Mouse (Mus musculus) CH12.LX (cell line): ENCODE results near the gene Slfn8. TPM values are rescaled to one million over a fixed set of nuclear protein-coding genes. Genes with fewer than 3 reads are reported as not detected.

Experiments used
- DNase-seq: peaks from one replicate; pipeline ENCODE4 v3.0.0-alpha.2; 2013; ENCODE audit errors: extremely low read depth
- H3K27ac ChIP-seq: 2 replicates; pipeline ENCODE4 v1.5.1; 2012; ENCODE audit warnings: low read depth, mild to moderate bottlenecking, control low read depth, moderate library complexity; ENCODE audit not compliant: insufficient read depth
- H3K27me3 ChIP-seq: replicated peaks from 2 replicates; pipeline ENCODE3; 2012; ENCODE audit warnings: inconsistent platforms
- H3K36me3 ChIP-seq, 2 experiments: replicated peaks in 1 of 2; 2 replicates each; pipeline versions ENCODE3 to v1.6.1; 2012; ENCODE audit warnings: inconsistent platforms in 1 of 2, low read length in 1 of 2, mild to moderate bottlenecking in 1 of 2, mixed read lengths in 1 of 2, moderate library complexity in 1 of 2; ENCODE audit not compliant: control insufficient read depth in 1 of 2, insufficient read depth in 1 of 2
- H3K4me1 ChIP-seq, 2 experiments: 2 replicates each; pipeline ENCODE4 v1.6.1; 2012; ENCODE audit warnings: inconsistent platforms in 1 of 2, moderate library complexity in 1 of 2; ENCODE audit not compliant: insufficient read depth in 2 of 2, control insufficient read depth in 1 of 2
- H3K4me2 ChIP-seq: 2 replicates; pipeline ENCODE4 v1.6.1; 2012; ENCODE audit warnings: low read depth, mild to moderate bottlenecking, control low read depth; ENCODE audit not compliant: poor library complexity, insufficient read depth, severe bottlenecking
- H3K4me3 ChIP-seq, 3 experiments: fragments of 150-350 bp in 1 of 3; sonication (generic) in 1 of 3; replicated peaks in 1 of 3; 2 replicates each; pipeline versions ENCODE3 to v1.5.1; 2011 to 2012; ENCODE audit warnings: low read depth in 2 of 3, low read length in 2 of 3, mild to moderate bottlenecking in 2 of 3, moderate library complexity in 2 of 3, control low read depth in 1 of 3, improper control_type of control experiment in 1 of 3, inconsistent platforms in 1 of 3, mixed read lengths in 1 of 3; ENCODE audit not compliant: poor library complexity in 1 of 3
- H3K79me2 ChIP-seq: replicated peaks from 2 replicates; pipeline ENCODE4 v1.6.1; 2012; ENCODE audit warnings: mild to moderate bottlenecking, moderate library complexity; ENCODE audit not compliant: control insufficient read depth, poor library complexity, insufficient read depth, severe bottlenecking; ENCODE audit errors: extremely low read depth
- H3K9ac ChIP-seq: 2 replicates; pipeline ENCODE4 v1.6.1; 2012; ENCODE audit warnings: low read depth, mild to moderate bottlenecking, control low read depth, moderate library complexity; ENCODE audit not compliant: insufficient read depth
- H3K9me3 ChIP-seq: replicated peaks from 2 replicates; pipeline ENCODE3; 2012; ENCODE audit warnings: low read length, inconsistent platforms, mixed read lengths
- CHD1 ChIP-seq: IDR thresholded peaks from 2 replicates; pipeline ENCODE4 v1.6.1; 2012; ENCODE audit warnings: low read depth, low read length, improper control_type of control experiment, inconsistent platforms
- CHD2 ChIP-seq: IDR thresholded peaks from 2 replicates; pipeline ENCODE4 v1.6.1; 2011; ENCODE audit warnings: low read length, improper control_type of control experiment
- CTCF ChIP-seq, 2 experiments: IDR thresholded peaks in 1 of 2; conservative IDR thresholded peaks in 1 of 2; 2 replicates each; pipeline ENCODE4 v1.5.1; 2011 to 2012; ENCODE audit warnings: low read depth in 2 of 2, low read length in 2 of 2, improper control_type of control experiment in 1 of 2, inconsistent platforms in 1 of 2, mild to moderate bottlenecking in 1 of 2, moderate library complexity in 1 of 2
- E2F4 ChIP-seq: IDR thresholded peaks from 2 replicates; pipeline ENCODE4 v1.6.1; 2011; ENCODE audit warnings: low read depth, low read length, improper control_type of control experiment; ENCODE audit not compliant: insufficient replicate concordance
- ELF1 ChIP-seq: IDR thresholded peaks from 2 replicates; pipeline ENCODE4 v1.6.1; 2014; ENCODE audit warnings: low read depth, mild to moderate bottlenecking, inconsistent platforms, low read length, improper control_type of control experiment
- ETS1 ChIP-seq: conservative IDR thresholded peaks from 2 replicates; pipeline ENCODE4 v1.6.1; 2012; ENCODE audit warnings: low read depth, mild to moderate bottlenecking, inconsistent platforms, low read length, improper control_type of control experiment, moderate library complexity
- IRF4 ChIP-seq: IDR thresholded peaks from 2 replicates; pipeline ENCODE4 v1.6.1; 2014; ENCODE audit warnings: low read depth, mild to moderate bottlenecking, inconsistent platforms, low read length, improper control_type of control experiment
- JUN ChIP-seq: IDR thresholded peaks from 2 replicates; pipeline ENCODE4 v1.6.1; 2011; ENCODE audit warnings: low read depth, mild to moderate bottlenecking, low read length, improper control_type of control experiment, moderate library complexity; ENCODE audit not compliant: insufficient read depth
- JUND ChIP-seq: conservative IDR thresholded peaks from 2 replicates; pipeline ENCODE4 v1.6.1; 2011; ENCODE audit warnings: low read depth, low read length, improper control_type of control experiment
- KAT2A ChIP-seq: IDR thresholded peaks from 2 replicates; pipeline ENCODE4 v1.6.1; 2012; ENCODE audit warnings: low read length, improper control_type of control experiment, inconsistent platforms; ENCODE audit not compliant: insufficient replicate concordance
- MAFK ChIP-seq: IDR thresholded peaks from 2 replicates; pipeline ENCODE4 v1.6.1; 2011; ENCODE audit warnings: low read length, improper control_type of control experiment; ENCODE audit not compliant: insufficient replicate concordance
- MAX ChIP-seq: IDR thresholded peaks from 2 replicates; pipeline ENCODE4 v1.6.1; 2011; ENCODE audit warnings: low read length, improper control_type of control experiment
- MEF2A ChIP-seq: IDR thresholded peaks from 2 replicates; pipeline ENCODE4 v1.6.1; 2014; ENCODE audit warnings: low read depth, mild to moderate bottlenecking, inconsistent platforms, low read length, improper control_type of control experiment, borderline replicate concordance
- MXI1 ChIP-seq: IDR thresholded peaks from 2 replicates; pipeline ENCODE4 v1.6.1; 2011; ENCODE audit warnings: mild to moderate bottlenecking, low read depth, low read length, improper control_type of control experiment
- MYC ChIP-seq: IDR thresholded peaks from 2 replicates; pipeline ENCODE4 v1.6.1; 2011; ENCODE audit warnings: low read depth, mild to moderate bottlenecking, improper control_type of control experiment, low read length
- NELFE ChIP-seq: IDR thresholded peaks from 2 replicates; pipeline ENCODE4 v1.6.1; 2011; ENCODE audit warnings: low read depth, low read length, improper control_type of control experiment
- PAX5 ChIP-seq: IDR thresholded peaks from 2 replicates; pipeline ENCODE4 v1.6.1; 2012; ENCODE audit warnings: low read length, inconsistent platforms, mixed read lengths
- POLR2A ChIP-seq: IDR thresholded peaks from 2 replicates; pipeline ENCODE4 v1.6.1; 2011; ENCODE audit warnings: low read depth, mild to moderate bottlenecking, improper control_type of control experiment, low read length
- SIN3A ChIP-seq: IDR thresholded peaks from 2 replicates; pipeline ENCODE4 v1.6.1; 2012; ENCODE audit warnings: low read length, improper control_type of control experiment, inconsistent platforms
- SMC3 ChIP-seq: IDR thresholded peaks from 2 replicates; pipeline ENCODE4 v1.6.1; 2011; ENCODE audit warnings: low read depth, low read length, improper control_type of control experiment
- TBP ChIP-seq: conservative IDR thresholded peaks from 2 replicates; pipeline ENCODE4 v1.6.1; 2011; ENCODE audit warnings: low read depth, low read length, improper control_type of control experiment
- TCF12 ChIP-seq: IDR thresholded peaks from 2 replicates; pipeline ENCODE4 v1.6.1; 2014; ENCODE audit warnings: low read depth, mild to moderate bottlenecking, inconsistent platforms, low read length, improper control_type of control experiment
- ZC3H11A ChIP-seq: IDR thresholded peaks from 2 replicates; pipeline ENCODE4 v1.6.1; 2012; ENCODE audit warnings: low read depth, mild to moderate bottlenecking, inconsistent platforms, low read length, improper control_type of control experiment
- ZKSCAN1 ChIP-seq: IDR thresholded peaks from 2 replicates; pipeline ENCODE4 v1.6.1; 2012; ENCODE audit warnings: low read depth, inconsistent platforms, low read length, improper control_type of control experiment, borderline replicate concordance
- ZNF384 ChIP-seq: IDR thresholded peaks from 2 replicates; pipeline ENCODE4 v1.6.1; 2012; ENCODE audit warnings: low read depth, low read length, improper control_type of control experiment, inconsistent platforms
- dilution Hi-C: fragments of 300-500 bp; cut with MboI; formaldehyde crosslinking; loops from 2 replicates; pipeline ENCODE4 v1.14.3; 2020; ENCODE audit warnings: low sequenced_read_pairs; ENCODE audit not compliant: extremely low pct_unique_long_range_greater_than_20kb, extremely low pct_ligation_motif_present
- in situ Hi-C: fragments of 300-500 bp; cut with MboI; formaldehyde crosslinking; loops from 3 replicates; pipeline ENCODE4 v1.14.3; 2019; ENCODE audit warnings: low sequenced_read_pairs, low pct_ligation_motif_present, low pct_unique_long_range_greater_than_20kb, mixed read lengths
- polyA plus RNA-seq: library from polyadenylated mRNA; unstranded; fragments of >175 nt; gene quantifications from 2 replicates; pipeline ENCODE4 v1.2.1, GENCODE M21; 2012; ENCODE audit warnings: low read depth; ENCODE audit not compliant: insufficient read length
- total RNA-seq, 2 experiments: library from RNA; depleted of rRNA; stranded (reverse); fragments of 300-350 nt in 1 of 2; fragments of >200 nt in 1 of 2; gene quantifications; 2 replicates each; pipeline ENCODE4 v1.2.3; 2012 to 2014

Slfn8 gene
- total and polyA plus RNA-seq, 3 experiments, result 3.4 to 6.3 (median 4.1) TPM

GRCm38 (mm10) chr11:82973916-82974315 is 46.7 kb downstream of the Slfn8 start:
- Histone ChIP-seq H3K36me3 (peaks cover 0 to 3% of the 10 kb centered on the region in 2 experiments), H3K79me2 (no peaks in the 10 kb centered on the region), H3K4me2 (no peak overlapping the region), H3K9me3 (no peaks in the 10 kb centered on the region), H3K27ac (no peak overlapping the region), H3K4me3 (no peak overlapping the region), H3K27me3 (no peaks in the 10 kb centered on the region), H3K4me1 (peaks cover 3 to 15% of the 10 kb centered on the region in 2 experiments), H3K9ac (no peak overlapping the region)
- dilution Hi-C loops (no loop called here), in situ Hi-C loops (no loop called here)
- DNase-seq, result no peak
- no peak for TF ChIP-seq MAFK
- TF ChIP-seq JUND, result no peak
- no peak for TF ChIP-seq ZKSCAN1
- TF ChIP-seq JUN, result no peak
- no peak for TF ChIP-seq TBP
- TF ChIP-seq ETS1, result no peak
- no peak for TF ChIP-seq ZC3H11A
- no peak for TF ChIP-seq ZNF384
- TF ChIP-seq PAX5, result no peak
- TF ChIP-seq IRF4, result no peak
- TF ChIP-seq CTCF (conservative IDR thresholded peaks at IDR 0.05 in 1 of 2, IDR thresholded peaks at IDR 0.05 in 1 of 2; ENCODE audit: low read depth in 2 of 2, low read length in 2 of 2), result no peak
- TF ChIP-seq CHD1, result no peak
- no peak for TF ChIP-seq CHD2
- no peak for TF ChIP-seq MEF2A
- TF ChIP-seq SMC3, result no peak
- no peak for TF ChIP-seq MYC
- TF ChIP-seq MAX, result no peak
- TF ChIP-seq SIN3A, result no peak
- no peak for TF ChIP-seq TCF12

GRCm38 (mm10) chr11:82971590-82971974 is 49.0 kb downstream of the Slfn8 start:
- TF ChIP-seq MYC (no peak), KAT2A (no peak), CHD1 (no peak), IRF4 (no peak), CTCF (conservative IDR thresholded peaks at IDR 0.05 in 1 of 2, IDR thresholded peaks at IDR 0.05 in 1 of 2; ENCODE audit: low read depth in 2 of 2, low read length in 2 of 2) (no peak), NELFE (no peak), POLR2A (no peak), PAX5 (no peak), TBP (no peak), MXI1 (no peak), CHD2 (no peak), JUND (no peak), SMC3 (no peak), ETS1 (no peak), ZKSCAN1 (no peak), SIN3A (no peak), E2F4 (no peak), ZC3H11A (no peak), ELF1 (no peak)
- Histone ChIP-seq H3K4me3 (no peak overlapping the region), H3K79me2 (no peaks in the 10 kb centered on the region), H3K9me3 (no peaks in the 10 kb centered on the region), H3K9ac (no peak overlapping the region), H3K4me1 (peaks cover 3 to 28% of the 10 kb centered on the region in 2 experiments), H3K4me2 (no peak overlapping the region), H3K27ac (no peak overlapping the region), H3K36me3 (no peaks in the 10 kb centered on the region), H3K27me3 (no peaks in the 10 kb centered on the region)
- in situ Hi-C loops (no loop called here), dilution Hi-C loops (no loop called here)
- DNase-seq, result no peak
